Mouse (Mus musculus): ENCODE results near the gene Olfr1507. TPM values are rescaled to one million over a fixed set of nuclear protein-coding genes. Genes with fewer than 3 reads are reported as not detected.

Gene Olfr1507
- polyA plus RNA-seq (2014; fragmentation: Nextera tagmentation; extraction: Ambion mirVana): 0.25 TPM in 1 of 2 replicates, not detected in the other

GRCm38 (mm10) chr14:52495516-52495915 is at the start of gene Olfr1507:
Gene Olfr1507, minus strand, starts transcription at chr14:52495749.
- Histone ChIP-seq H3K9ac (ENCODE audit: low read depth, low read length) (no peak within 1 kb of the TSS), H3K27me3 (replicated peaks; ENCODE audit: control insufficient read depth, insufficient read depth, low read length) (no peaks in the 10 kb centered on the region), H3K9me3 (ENCODE audit: control insufficient read depth, low read length) (no peaks in the 10 kb centered on the region), H3K4me3 (ENCODE audit: low read depth, low read length) (no peak within 1 kb of the TSS), H3K4me1 (ENCODE audit: control insufficient read depth, insufficient read depth, low read length) (no peaks in the 10 kb centered on the region), H3K4me2 (ENCODE audit: low read depth, low read length) (no peak within 1 kb of the TSS), H3K27ac (replicated peaks; ENCODE audit: low read depth, low read length) (no peak within 1 kb of the TSS), H3K36me3 (ENCODE audit: control insufficient read depth, insufficient read depth, low read length) (no peaks in the 10 kb centered on the region)
- ATAC-seq (ENCODE audit: low read depth) (no peak), DNase-seq (ENCODE audit: low spot score) (peak; percentile 28)
- 67% methylated on average over 4 of the region's 4 CpGs for WGBS

- DNase-seq (ENCODE audit: low spot score) (no peak), ATAC-seq (ENCODE audit: low read depth) (no peak)
- no peak overlapping the region for H3K9ac ChIP-seq (ENCODE audit: low read depth, low read length)
- no peak overlapping the region for H3K27ac ChIP-seq (replicated peaks; ENCODE audit: low read depth, low read length)
- H3K36me3 ChIP-seq (ENCODE audit: control insufficient read depth, insufficient read depth, low read length): no peaks in the 10 kb centered on the region
- WGBS: 85% methylated on average over 1 of the region's 1 CpGs
- no peak overlapping the region for H3K4me2 ChIP-seq (ENCODE audit: low read depth, low read length)
- peaks cover 10% of the 10 kb centered on the region for H3K9me3 ChIP-seq (ENCODE audit: control insufficient read depth, low read length)
- no peaks in the 10 kb centered on the region for H3K27me3 ChIP-seq (replicated peaks; ENCODE audit: control insufficient read depth, insufficient read depth, low read length)
- H3K4me1 ChIP-seq (ENCODE audit: control insufficient read depth, insufficient read depth, low read length): no peaks in the 10 kb centered on the region
- H3K4me3 ChIP-seq (ENCODE audit: low read depth, low read length): no peak overlapping the region
Observed at GRCm38 (mm10) chr14:52533336-52533735, 37.8 kb upstream of the Olfr1507 start.

- Histone ChIP-seq H3K4me2 (ENCODE audit: low read depth, low read length) (no peak overlapping the region), H3K9ac (ENCODE audit: low read depth, low read length) (no peak overlapping the region), H3K27me3 (replicated peaks; ENCODE audit: control insufficient read depth, insufficient read depth, low read length) (no peaks in the 10 kb centered on the region), H3K36me3 (ENCODE audit: control insufficient read depth, insufficient read depth, low read length) (no peaks in the 10 kb centered on the region), H3K27ac (replicated peaks; ENCODE audit: low read depth, low read length) (no peak overlapping the region), H3K4me1 (ENCODE audit: control insufficient read depth, insufficient read depth, low read length) (no peaks in the 10 kb centered on the region), H3K4me3 (ENCODE audit: low read depth, low read length) (no peak overlapping the region), H3K9me3 (ENCODE audit: control insufficient read depth, low read length) (no peaks in the 10 kb centered on the region)
- 89% methylated on average over 1 of the region's 1 CpGs for WGBS
- DNase-seq (ENCODE audit: low spot score): no peak
- ATAC-seq (ENCODE audit: low read depth): no peak
Observed at GRCm38 (mm10) chr14:52524952-52525351, 29.4 kb upstream of the Olfr1507 start.

GRCm38 (mm10) chr14:52467395-52467794 is 28.2 kb downstream of the Olfr1507 start, which contains the start of gene Olfr1508:
Gene Olfr1508, minus strand, starts transcription at chr14:52467495.
- no peak for ATAC-seq (ENCODE audit: low read depth)
- WGBS: 66% methylated on average over 2 of the region's 2 CpGs
- no peak within 1 kb of the TSS for H3K4me3 ChIP-seq (ENCODE audit: low read depth, low read length)
- DNase-seq (ENCODE audit: low spot score): no peak
- H3K27ac ChIP-seq (replicated peaks; ENCODE audit: low read depth, low read length): no peak within 1 kb of the TSS
- no peaks in the 10 kb centered on the region for H3K36me3 ChIP-seq (ENCODE audit: control insufficient read depth, insufficient read depth, low read length)
- H3K9me3 ChIP-seq (ENCODE audit: control insufficient read depth, low read length): no peaks in the 10 kb centered on the region
- H3K9ac ChIP-seq (ENCODE audit: low read depth, low read length): no peak within 1 kb of the TSS
- H3K4me2 ChIP-seq (ENCODE audit: low read depth, low read length): no peak within 1 kb of the TSS
- no peaks in the 10 kb centered on the region for H3K27me3 ChIP-seq (replicated peaks; ENCODE audit: control insufficient read depth, insufficient read depth, low read length)
- H3K4me1 ChIP-seq (ENCODE audit: control insufficient read depth, insufficient read depth, low read length): no peaks in the 10 kb centered on the region

- no peaks in the 10 kb centered on the region for H3K27me3 ChIP-seq (replicated peaks; ENCODE audit: control insufficient read depth, insufficient read depth, low read length)
- no peak for ATAC-seq (ENCODE audit: low read depth)
- H3K9ac ChIP-seq (ENCODE audit: low read depth, low read length): no peak overlapping the region
- H3K36me3 ChIP-seq (ENCODE audit: control insufficient read depth, insufficient read depth, low read length): no peaks in the 10 kb centered on the region
- DNase-seq (ENCODE audit: low spot score): no peak
- no peak overlapping the region for H3K4me2 ChIP-seq (ENCODE audit: low read depth, low read length)
- H3K9me3 ChIP-seq (ENCODE audit: control insufficient read depth, low read length): no peaks in the 10 kb centered on the region
- no peak overlapping the region for H3K4me3 ChIP-seq (ENCODE audit: low read depth, low read length)
- WGBS: 77% methylated on average over 1 of the region's 1 CpGs
- H3K4me1 ChIP-seq (ENCODE audit: control insufficient read depth, insufficient read depth, low read length): no peaks in the 10 kb centered on the region
- H3K27ac ChIP-seq (replicated peaks; ENCODE audit: low read depth, low read length): no peak overlapping the region
Observed at GRCm38 (mm10) chr14:52465738-52466137, 29.8 kb downstream of the Olfr1507 start.

GRCm38 (mm10) chr14:52461928-52462327 is 33.6 kb downstream of the Olfr1507 start:
- no peak overlapping the region for H3K9ac ChIP-seq (ENCODE audit: low read depth, low read length)
- H3K4me2 ChIP-seq (ENCODE audit: low read depth, low read length): no peak overlapping the region
- H3K27ac ChIP-seq (replicated peaks; ENCODE audit: low read depth, low read length): no peak overlapping the region
- H3K27me3 ChIP-seq (replicated peaks; ENCODE audit: control insufficient read depth, insufficient read depth, low read length): no peaks in the 10 kb centered on the region
- no peaks in the 10 kb centered on the region for H3K36me3 ChIP-seq (ENCODE audit: control insufficient read depth, insufficient read depth, low read length)
- H3K4me3 ChIP-seq (ENCODE audit: low read depth, low read length): no peak overlapping the region
- DNase-seq (ENCODE audit: low spot score): no peak
- no peaks in the 10 kb centered on the region for H3K4me1 ChIP-seq (ENCODE audit: control insufficient read depth, insufficient read depth, low read length)
- ATAC-seq (ENCODE audit: low read depth): no peak
- H3K9me3 ChIP-seq (ENCODE audit: control insufficient read depth, low read length): peaks cover 5% of the 10 kb centered on the region; the same call in 1 of the 2 replicates

- Histone ChIP-seq H3K4me2 (ENCODE audit: low read depth, low read length) (no peak overlapping the region), H3K4me3 (ENCODE audit: low read depth, low read length) (no peak overlapping the region), H3K9ac (ENCODE audit: low read depth, low read length) (no peak overlapping the region), H3K4me1 (ENCODE audit: control insufficient read depth, insufficient read depth, low read length) (no peaks in the 10 kb centered on the region), H3K27ac (replicated peaks; ENCODE audit: low read depth, low read length) (no peak overlapping the region), H3K9me3 (ENCODE audit: control insufficient read depth, low read length) (no peaks in the 10 kb centered on the region), H3K27me3 (replicated peaks; ENCODE audit: control insufficient read depth, insufficient read depth, low read length) (no peaks in the 10 kb centered on the region), H3K36me3 (ENCODE audit: control insufficient read depth, insufficient read depth, low read length) (no peaks in the 10 kb centered on the region)
- WGBS: 84% methylated on average over 8 of the region's 8 CpGs
- no peak for ATAC-seq (ENCODE audit: low read depth)
- no peak for DNase-seq (ENCODE audit: low spot score)
Observed at GRCm38 (mm10) chr14:52451138-52451537, 44.4 kb downstream of the Olfr1507 start.

GRCm38 (mm10) chr14:52442690-52443089 is 52.9 kb downstream of the Olfr1507 start, which contains the start of gene Olfr1509:
Gene Olfr1509, plus strand, starts transcription at chr14:52442990.
- ATAC-seq (ENCODE audit: low read depth): no peak
- H3K4me3 ChIP-seq (ENCODE audit: low read depth, low read length): no peak within 1 kb of the TSS
- DNase-seq (ENCODE audit: low spot score): no peak
- H3K27ac ChIP-seq (replicated peaks; ENCODE audit: low read depth, low read length): no peak within 1 kb of the TSS
- H3K9ac ChIP-seq (ENCODE audit: low read depth, low read length): no peak within 1 kb of the TSS
- no peaks in the 10 kb centered on the region for H3K9me3 ChIP-seq (ENCODE audit: control insufficient read depth, low read length)
- H3K36me3 ChIP-seq (ENCODE audit: control insufficient read depth, insufficient read depth, low read length): no peaks in the 10 kb centered on the region
- no peak within 1 kb of the TSS for H3K4me2 ChIP-seq (ENCODE audit: low read depth, low read length)
- no peaks in the 10 kb centered on the region for H3K4me1 ChIP-seq (ENCODE audit: control insufficient read depth, insufficient read depth, low read length)
- no peaks in the 10 kb centered on the region for H3K27me3 ChIP-seq (replicated peaks; ENCODE audit: control insufficient read depth, insufficient read depth, low read length)
